Mouse (Mus musculus): ENCODE results near the gene Gm5089.

DNA sequence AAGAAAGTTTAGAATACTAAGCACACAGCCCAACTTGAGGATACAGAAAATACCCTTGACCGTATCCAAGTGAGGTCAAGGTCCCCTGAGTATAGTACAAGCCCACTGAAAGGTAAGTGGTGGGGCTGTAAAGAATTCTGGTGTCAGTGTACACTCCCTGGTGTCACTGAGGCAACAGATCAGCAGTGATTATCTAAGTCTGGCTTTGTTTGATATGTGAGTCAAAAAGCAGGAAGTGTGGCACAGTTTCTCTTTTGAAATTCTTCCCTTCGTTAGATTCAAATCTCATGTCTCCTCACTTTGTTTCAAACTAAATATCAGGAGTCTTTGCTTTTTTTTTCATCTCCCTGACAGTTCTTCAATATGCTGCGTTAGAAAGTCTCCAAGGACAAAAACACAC lies 18.4 kb downstream of the Gm5089 start:
- no peak for TF ChIP-seq CTCF (IDR thresholded peaks at IDR 0.05; ENCODE audit: low read depth)
- TF ChIP-seq EP300 (IDR thresholded peaks at IDR 0.05; ENCODE audit: low read depth): no peak
